Mouse (Mus musculus): ENCODE data around the gene Zfp677. TPM values are rescaled to one million over a fixed set of nuclear protein-coding genes. Genes with fewer than 3 reads are reported as not detected.

Zfp677 gene
- polyA plus RNA-seq (2015; fragmentation: Illumina TruSeq; extraction: RNeasy Lipid Tissue Mini Kit (QIAGEN cat#74804); ENCODE audit: low read depth, low replicate concordance) = 3.1 TPM

GRCm38 (mm10) chr17:21383391-21384056, at the start of gene Zfp677:
Zfp677 (plus strand) TSS chr17:21383748.

GRCm38 (mm10) chr17:21422664-21423599, 39.4 kb downstream of the Zfp677 start, which contains the start of gene Zfp54:
Zfp54 (plus strand) TSS chr17:21423227.

Other genes with a start within 250 kb of the Zfp677 start
- not detected for gene Vmn1r234, start 157.7 kb upstream of the Zfp677 start, polyA plus RNA-seq (2015; fragmentation: Illumina TruSeq; extraction: RNeasy Lipid Tissue Mini Kit (QIAGEN cat#74804); ENCODE audit: low read depth, low replicate concordance)
- not detected for gene Vmn1r235, start 127.3 kb upstream of the Zfp677 start, polyA plus RNA-seq (2015; fragmentation: Illumina TruSeq; extraction: RNeasy Lipid Tissue Mini Kit (QIAGEN cat#74804); ENCODE audit: low read depth, low replicate concordance)
- not detected for gene Vmn1r236, start 100.8 kb upstream of the Zfp677 start, polyA plus RNA-seq (2015; fragmentation: Illumina TruSeq; extraction: RNeasy Lipid Tissue Mini Kit (QIAGEN cat#74804); ENCODE audit: low read depth, low replicate concordance)
- gene Vmn1r237, start 71.9 kb upstream of the Zfp677 start, polyA plus RNA-seq (2015; fragmentation: Illumina TruSeq; extraction: RNeasy Lipid Tissue Mini Kit (QIAGEN cat#74804); ENCODE audit: low read depth, low replicate concordance) = not detected
- gene Zfp54, start 39.5 kb downstream of the Zfp677 start, polyA plus RNA-seq (2015; fragmentation: Illumina TruSeq; extraction: RNeasy Lipid Tissue Mini Kit (QIAGEN cat#74804); ENCODE audit: low read depth, low replicate concordance) = 3.0 TPM
- gene Zfp51, start 66.6 kb downstream of the Zfp677 start, polyA plus RNA-seq (2015; fragmentation: Illumina TruSeq; extraction: RNeasy Lipid Tissue Mini Kit (QIAGEN cat#74804); ENCODE audit: low read depth, low replicate concordance) = 5.8 TPM
- 5.0 TPM for gene Zfp53, start 105.2 kb downstream of the Zfp677 start, polyA plus RNA-seq (2015; fragmentation: Illumina TruSeq; extraction: RNeasy Lipid Tissue Mini Kit (QIAGEN cat#74804); ENCODE audit: low read depth, low replicate concordance)
- 5.1 TPM for gene Zfp52, start 151.8 kb downstream of the Zfp677 start, polyA plus RNA-seq (2015; fragmentation: Illumina TruSeq; extraction: RNeasy Lipid Tissue Mini Kit (QIAGEN cat#74804); ENCODE audit: low read depth, low replicate concordance)
- 14.0 TPM for gene Zfp948, start 183.3 kb downstream of the Zfp677 start, polyA plus RNA-seq (2015; fragmentation: Illumina TruSeq; extraction: RNeasy Lipid Tissue Mini Kit (QIAGEN cat#74804); ENCODE audit: low read depth, low replicate concordance)